ENCODE assay signal across 8 mouse cellular contexts in genomic region chr4:58552229-58552628, GRCm38 (mm10). TPM values are rescaled to one million over a fixed set of nuclear protein-coding genes. Genes with fewer than 3 reads are reported as not detected.
DNase-seq lines count a peak whose midpoint lies in the region; ATAC-seq lines count a peak whose summit lies in the region.

No protein-coding gene starts in this region.

- DNase-seq in kidney, postnatal 10 days = no peak
- DNase-seq in embryonic facial prominence, embryonic 10.5 days (ENCODE audit: low spot score) = no peak
- no peak for DNase-seq in hindbrain, embryonic 14.5 days (ENCODE audit: low spot score)
- DNase-seq in midbrain, embryonic 14.5 days = peak; percentile 5
- no peak for DNase-seq in gastrocnemius, postnatal 14 days
- no peak for DNase-seq in testis, postnatal 10 days (ENCODE audit: low spot score)

- WGBS in kidney, embryonic 15.5 days = 6% methylated on average over 10 of the region's 10 CpGs
- 3% methylated on average over 10 of the region's 10 CpGs for WGBS in embryonic facial prominence, embryonic 10.5 days
- WGBS in hindbrain, embryonic 14.5 days = 6% methylated on average over 10 of the region's 10 CpGs
- 7% methylated on average over 10 of the region's 10 CpGs for WGBS in midbrain, embryonic 14.5 days

- peak overlapping the region; percentile 90 for H3K27ac ChIP-seq in kidney, embryonic 15.5 days
- H3K27ac ChIP-seq in embryonic facial prominence, embryonic 10.5 days (replicated peaks) = peak overlapping the region; percentile 97
- H3K27ac ChIP-seq in hindbrain, embryonic 14.5 days = no peak overlapping the region
- no peak overlapping the region for H3K27ac ChIP-seq in midbrain, embryonic 14.5 days (replicated peaks; ENCODE audit: low read depth, low read length)

- H3K36me3 ChIP-seq in kidney, embryonic 15.5 days = no peaks in the 10 kb centered on the region
- peaks cover 19% of the 10 kb centered on the region for H3K36me3 ChIP-seq in embryonic facial prominence, embryonic 10.5 days (replicated peaks)
- H3K36me3 ChIP-seq in hindbrain, embryonic 14.5 days (replicated peaks; ENCODE audit: control insufficient read depth, insufficient read depth) = no peaks in the 10 kb centered on the region
- no peaks in the 10 kb centered on the region for H3K36me3 ChIP-seq in midbrain, embryonic 14.5 days (ENCODE audit: control insufficient read depth, insufficient read depth, low read length)

- ATAC-seq in kidney, embryonic 15.5 days (replicated peaks; ENCODE audit: low FRiP score) = no peak
- ATAC-seq in hindbrain, embryonic 14.5 days (ENCODE audit: low FRiP score) = no peak
- ATAC-seq in midbrain, embryonic 14.5 days (ENCODE audit: low FRiP score, low TSS enrichment) = no peak
- ATAC-seq in frontal cortex, adult (ENCODE audit: low TSS enrichment) = no peak

- H3K4me2 ChIP-seq in kidney, embryonic 15.5 days = peak overlapping the region; percentile 96
- peak overlapping the region; percentile 99 for H3K4me2 ChIP-seq in hindbrain, embryonic 14.5 days (replicated peaks)
- peak overlapping the region; percentile 98 for H3K4me2 ChIP-seq in midbrain, embryonic 14.5 days (ENCODE audit: low read length)

- H3K9ac ChIP-seq in kidney, embryonic 15.5 days = peak overlapping the region; percentile 67; the same call in 1 of the 2 replicates
- no peak overlapping the region for H3K9ac ChIP-seq in hindbrain, embryonic 14.5 days
- H3K9ac ChIP-seq in midbrain, embryonic 14.5 days (replicated peaks; ENCODE audit: low read length) = no peak overlapping the region

- H3K27me3 ChIP-seq in kidney, embryonic 15.5 days = no peaks in the 10 kb centered on the region
- no peaks in the 10 kb centered on the region for H3K27me3 ChIP-seq in embryonic facial prominence, embryonic 10.5 days (replicated peaks; ENCODE audit: low read depth, poor library complexity, severe bottlenecking)
- H3K27me3 ChIP-seq in hindbrain, embryonic 14.5 days (ENCODE audit: control insufficient read depth, insufficient read depth, low read length) = peaks cover 13% of the 10 kb centered on the region
- H3K27me3 ChIP-seq in midbrain, embryonic 14.5 days (ENCODE audit: control insufficient read depth, insufficient read depth, low read length) = peaks cover 6% of the 10 kb centered on the region

- peaks cover 30% of the 10 kb centered on the region for H3K4me1 ChIP-seq in kidney, embryonic 15.5 days
- peaks cover 59% of the 10 kb centered on the region for H3K4me1 ChIP-seq in embryonic facial prominence, embryonic 10.5 days
- H3K4me1 ChIP-seq in hindbrain, embryonic 14.5 days (replicated peaks; ENCODE audit: control insufficient read depth, insufficient read depth, low read length) = peaks cover 4% of the 10 kb centered on the region; the same call in 1 of the 2 replicates
- 0 out of 2 replicates have a peak, but pooled peaks cover 6% of the 10 kb centered on the region for H3K4me1 ChIP-seq in midbrain, embryonic 14.5 days (ENCODE audit: control insufficient read depth, insufficient read depth, low read length)

- intact Hi-C loops in gastrocnemius, postnatal 14 days (cut with DNase I; ENCODE audit: low total_unique reads) = loop anchor here (5.0 to 10.0 kb wide), 2 partner anchors 200 to 287 kb away; no protein-coding TSS in a partner anchor

- peak overlapping the region; percentile 77 for H3K4me3 ChIP-seq in kidney, embryonic 15.5 days (replicated peaks)
- H3K4me3 ChIP-seq in embryonic facial prominence, embryonic 10.5 days = peak overlapping the region; percentile 80
- peak overlapping the region; percentile 81 for H3K4me3 ChIP-seq in hindbrain, embryonic 14.5 days (replicated peaks; ENCODE audit: low read length)
- peak overlapping the region; percentile 67 for H3K4me3 ChIP-seq in midbrain, embryonic 14.5 days (replicated peaks; ENCODE audit: low read depth, low read length)

- H3K9me3 ChIP-seq in kidney, embryonic 15.5 days (replicated peaks) = no peaks in the 10 kb centered on the region
- H3K9me3 ChIP-seq in embryonic facial prominence, embryonic 10.5 days = no peaks in the 10 kb centered on the region
- H3K9me3 ChIP-seq in hindbrain, embryonic 14.5 days (ENCODE audit: control insufficient read depth, low read length) = no peaks in the 10 kb centered on the region
- H3K9me3 ChIP-seq in midbrain, embryonic 14.5 days (ENCODE audit: control insufficient read depth, low read length) = no peaks in the 10 kb centered on the region

RNA-seq across cellular contexts. Expression of gene Lpar1, which starts 1.5 kb away (rescaled TPM):
- 30.5 and 40.9 TPM in 2 replicates for polyA plus RNA-seq in kidney, embryonic 15.5 days (2015; fragmentation: Nextera tagmentation; extraction: Ambion mirVana)
- polyA plus RNA-seq in embryonic facial prominence, embryonic 10.5 days (2016; fragmentation: Nextera tagmentation; extraction: Ambion mirVana) = 129 and 155 TPM in 2 replicates
- polyA plus RNA-seq in hindbrain, embryonic 14.5 days (2014; fragmentation: Nextera tagmentation; extraction: Ambion mirVana) = 17.5 and 20.2 TPM in 2 replicates
- polyA plus RNA-seq in midbrain, embryonic 14.5 days (2014; fragmentation: Nextera tagmentation; extraction: Ambion mirVana) = 9.8 and 20.6 TPM in 2 replicates
- 10 to 100 TPM; 20.2 to 27.2 TPM for total RNA-seq in gastrocnemius, postnatal 14 days (2021)

Comparison
In these comparisons a context has a peak if more than half of its experiments do, and no peak if none do; other contexts are left out.
1. H3K27ac ChIP-seq: peak in kidney, embryonic 15.5 days (single experiment) and embryonic facial prominence, embryonic 10.5 days (single experiment); none in hindbrain, embryonic 14.5 days (single experiment) and midbrain, embryonic 14.5 days (single experiment).
2. Peak in every context shown above with its lines, with median percentiles within 50 percentile points of each other: H3K4me2 ChIP-seq and H3K4me3 ChIP-seq.